Mouse (Mus musculus) kidney, adult 2 months (tissue): ENCODE results near the gene 5830473C10Rik. TPM values are rescaled to one million over a fixed set of nuclear protein-coding genes. Genes with fewer than 3 reads are reported as not detected.

Experiments used
- DNase-seq: peaks from one replicate; pipeline ENCODE4 v3.0.0; 2021
- H3K27ac ChIP-seq: fragments of 200-500 bp; 2 replicates; pipeline ENCODE4 v1.5.1; 2012; ENCODE audit warnings: low read depth, low read length, control low read depth, inconsistent platforms; ENCODE audit not compliant: insufficient read depth
- H3K27me3 ChIP-seq: fragments of 200-500 bp; replicated peaks from 2 replicates; pipeline ENCODE4 v1.6.1; 2012; ENCODE audit warnings: mild to moderate bottlenecking, moderate library complexity, low read length, inconsistent platforms; ENCODE audit not compliant: control insufficient read depth, insufficient read depth
- H3K36me3 ChIP-seq: fragments of 200-500 bp; 2 replicates; pipeline ENCODE4 v1.6.1; 2012; ENCODE audit warnings: mild to moderate bottlenecking, moderate library complexity, low read length, inconsistent platforms; ENCODE audit not compliant: control insufficient read depth, insufficient read depth
- H3K4me1 ChIP-seq: fragments of 200-500 bp; 2 replicates; pipeline ENCODE4 v1.6.1; 2011; ENCODE audit warnings: low read length; ENCODE audit not compliant: control insufficient read depth, insufficient read depth
- H3K4me3 ChIP-seq: fragments of 200-500 bp; 2 replicates; pipeline ENCODE4 v1.5.1; 2011; ENCODE audit warnings: mild to moderate bottlenecking, low read depth, low read length, control low read depth; ENCODE audit not compliant: insufficient read depth
- CTCF ChIP-seq: fragments of 200-500 bp; conservative IDR thresholded peaks from 2 replicates; pipeline ENCODE4 v1.5.1; 2011; ENCODE audit warnings: low read depth, mild to moderate bottlenecking, control low read depth, low read length, moderate library complexity, mixed read lengths; ENCODE audit not compliant: insufficient read depth, insufficient read length
- POLR2A ChIP-seq: fragments of 200-500 bp; IDR thresholded peaks from one replicate; pipeline ENCODE4 v1.6.1; 2011; ENCODE audit warnings: low read depth, low read length, control low read depth
- WGBS: fragments of 180-500 bp; shearing (Covaris S2); methylation state at CpG from one replicate; pipeline ENCODE4 v1.1.7; 2018; 5-methylcytosine and 5-hydroxymethylcytosine counted together
- polyA plus RNA-seq: library from polyadenylated mRNA; depleted of rRNA; stranded (reverse); fragments of >200 nt; gene quantifications from 2 replicates; pipeline ENCODE4 v1.2.3, GENCODE M21; 2012

The 5830473C10Rik gene
- polyA plus RNA-seq, 1 experiment, result 1.2 TPM

- H3K27ac ChIP-seq, result no peak overlapping the region
- WGBS, result 73% methylated on average over 9 of the region's 9 CpGs
- peak; percentile 33 for DNase-seq
- TF ChIP-seq CTCF (no peak), POLR2A (no peak)
- H3K36me3 ChIP-seq, result no peaks in the 10 kb centered on the region
- H3K4me3 ChIP-seq, result no peak overlapping the region
- no peaks in the 10 kb centered on the region for H3K4me1 ChIP-seq
- H3K27me3 ChIP-seq, result no peaks in the 10 kb centered on the region
Measured at GRCm38 (mm10) chr5:90579556-90579955, 18.6 kb downstream of the 5830473C10Rik start.

GRCm38 (mm10) chr5:90582179-90582578, 21.3 kb downstream of the 5830473C10Rik start:
- WGBS, result 80% methylated on average over 6 of the region's 6 CpGs
- H3K27ac ChIP-seq, result no peak overlapping the region
- no peak overlapping the region for H3K4me3 ChIP-seq
- no peaks in the 10 kb centered on the region for H3K4me1 ChIP-seq
- no peaks in the 10 kb centered on the region for H3K27me3 ChIP-seq
- TF ChIP-seq CTCF, result no peak
- TF ChIP-seq POLR2A, result no peak
- DNase-seq, result no peak
- H3K36me3 ChIP-seq, result no peaks in the 10 kb centered on the region

GRCm38 (mm10) chr5:90584799-90585198, 23.9 kb downstream of the 5830473C10Rik start:
- Histone ChIP-seq H3K27ac (no peak overlapping the region), H3K36me3 (no peaks in the 10 kb centered on the region), H3K4me3 (no peak overlapping the region), H3K4me1 (no peaks in the 10 kb centered on the region), H3K27me3 (no peaks in the 10 kb centered on the region)
- DNase-seq, result no peak
- WGBS, result 82% methylated on average over 7 of the region's 7 CpGs
- no peak for TF ChIP-seq CTCF
- TF ChIP-seq POLR2A, result no peak

GRCm38 (mm10) chr5:90586511-90586910, 25.6 kb downstream of the 5830473C10Rik start:
- H3K4me3 ChIP-seq, result no peak overlapping the region
- H3K4me1 ChIP-seq, result no peaks in the 10 kb centered on the region
- H3K27me3 ChIP-seq, result no peaks in the 10 kb centered on the region
- H3K27ac ChIP-seq, result no peak overlapping the region
- H3K36me3 ChIP-seq, result no peaks in the 10 kb centered on the region
- WGBS, result 78% methylated on average over 5 of the region's 5 CpGs
- TF ChIP-seq CTCF (no peak), POLR2A (no peak)
- no peak for DNase-seq

DNA sequence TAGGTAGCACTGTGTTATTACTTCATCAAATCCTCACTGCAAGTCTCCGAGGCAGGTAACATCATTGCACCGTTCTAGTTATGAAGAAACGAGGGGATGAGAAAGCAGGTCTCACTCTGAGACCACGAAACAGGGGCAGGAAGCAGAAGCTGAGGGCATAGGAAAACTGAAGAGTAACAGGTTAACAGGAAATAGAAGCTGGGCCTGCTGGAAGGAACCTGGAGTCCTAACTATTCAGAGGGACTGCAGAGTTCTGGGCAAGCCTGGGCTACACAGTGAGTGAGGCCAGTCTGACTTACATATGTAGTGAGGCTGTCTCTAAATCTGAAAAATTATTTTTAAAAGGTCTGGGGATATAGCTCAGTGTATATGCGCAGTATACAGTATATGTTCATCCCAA, 27.2 kb downstream of the 5830473C10Rik start:
- TF ChIP-seq CTCF (no peak), POLR2A (no peak)
- Histone ChIP-seq H3K36me3 (no peaks in the 10 kb centered on the region), H3K4me3 (no peak overlapping the region), H3K27ac (no peak overlapping the region), H3K4me1 (no peaks in the 10 kb centered on the region), H3K27me3 (no peaks in the 10 kb centered on the region)
- WGBS, result 95% methylated on average over 5 of the region's 5 CpGs
- no peak for DNase-seq

GRCm38 (mm10) chr5:90588708-90589595, 28.0 kb downstream of the 5830473C10Rik start:
- peak; percentile 74 for DNase-seq

GRCm38 (mm10) chr5:90590676-90591075, 29.8 kb downstream of the 5830473C10Rik start:
- DNase-seq, result no peak
- H3K27ac ChIP-seq, result no peak overlapping the region
- no peak overlapping the region for H3K4me3 ChIP-seq
- H3K27me3 ChIP-seq, result no peaks in the 10 kb centered on the region
- no peaks in the 10 kb centered on the region for H3K4me1 ChIP-seq
- 68% methylated on average over 10 of the region's 10 CpGs for WGBS
- H3K36me3 ChIP-seq, result no peaks in the 10 kb centered on the region
- TF ChIP-seq POLR2A (no peak), CTCF (no peak)

More at GRCm38 (mm10) chr5:90588708-90589595, 28.0 kb downstream of the 5830473C10Rik start:
- no peaks in the 10 kb centered on the region for H3K4me1 ChIP-seq
- no peaks in the 10 kb centered on the region for H3K27me3 ChIP-seq
- no peak overlapping the region for H3K27ac ChIP-seq
- WGBS, result 24% methylated on average over 25 of the region's 25 CpGs
- TF ChIP-seq POLR2A, result no peak
- TF ChIP-seq CTCF, result peak; percentile 89
- no peaks in the 10 kb centered on the region for H3K36me3 ChIP-seq
- peak overlapping the region; percentile 29; the same call in 1 of the 2 replicates for H3K4me3 ChIP-seq

GRCm38 (mm10) chr5:90591936-90592335, 31.0 kb downstream of the 5830473C10Rik start:
- no peaks in the 10 kb centered on the region for H3K4me1 ChIP-seq
- H3K27me3 ChIP-seq, result no peaks in the 10 kb centered on the region
- TF ChIP-seq CTCF, result no peak
- TF ChIP-seq POLR2A, result no peak
- H3K27ac ChIP-seq, result no peak overlapping the region
- H3K4me3 ChIP-seq, result no peak overlapping the region
- H3K36me3 ChIP-seq, result no peaks in the 10 kb centered on the region
- DNase-seq, result no peak
- 67% methylated on average over 6 of the region's 6 CpGs for WGBS
